Mouse (Mus musculus) neural tube, embryonic 10.5 days (tissue): ENCODE results near the gene Rab9.

Source experiments
- DNase-seq: peaks from one replicate; pipeline ENCODE4 v3.0.0-alpha.2; 2017; ENCODE audit warnings: low spot score; ENCODE audit errors: extremely low spot score

The Rab9 gene

GRCm38 (mm10) chrX:166453532-166453931, 26.1 kb downstream of the Rab9 start:
- no peak for DNase-seq

GRCm38 (mm10) chrX:166444552-166444951, 35.1 kb downstream of the Rab9 start:
- DNase-seq, result no peak

- peak; percentile 74 for DNase-seq
These were observed 39.0 kb downstream of the Rab9 start, which contains the start of gene Ofd1 for GRCm38 (mm10) chrX:166440616-166441063. Gene Ofd1 (minus strand): TSS chrX:166440704.

- no peak for DNase-seq
These were observed 39.5 kb downstream of the Rab9 start, which contains the start of gene Trappc2 for GRCm38 (mm10) chrX:166440036-166440615. Gene Trappc2 (plus strand): TSS chrX:166440574.

GRCm38 (mm10) chrX:166434812-166435211, 44.9 kb downstream of the Rab9 start:
- DNase-seq, result no peak

- no peak for DNase-seq
These were observed 63.5 kb downstream of the Rab9 start for GRCm38 (mm10) chrX:166416196-166416595.

- DNase-seq, result no peak
These were observed 71.8 kb downstream of the Rab9 start for GRCm38 (mm10) chrX:166407865-166408264.
